Mouse (Mus musculus) MEL (cell line): ENCODE measurements at regions not wholly inside any gene's neighbourhood (a gene's known extent, or its start where the extent isn't known, plus 50 kb on each side); places are given as distances from the start of the nearest gene placed in this dataset.

Experiments
- CTCF ChIP-seq, 3 experiments: IDR thresholded peaks in 2 of 3; conservative IDR thresholded peaks in 1 of 3; 2 replicates each; pipeline ENCODE4 v1.5.1; 2011 to 2012; ENCODE audit warnings: low read length in 3 of 3, low read depth in 2 of 3, mild to moderate bottlenecking in 2 of 3, improper control_type of control experiment in 1 of 3, inconsistent platforms in 1 of 3, mixed read lengths in 1 of 3, moderate library complexity in 1 of 3; ENCODE audit not compliant: control insufficient read depth in 1 of 3, insufficient read depth in 1 of 3, poor library complexity in 1 of 3, severe bottlenecking in 1 of 3
- EP300 ChIP-seq, 2 experiments: IDR thresholded peaks; 2 replicates each; pipeline ENCODE4 v1.6.1; 2011; ENCODE audit warnings: improper control_type of control experiment in 2 of 2, low read length in 2 of 2, low read depth in 1 of 2, mild to moderate bottlenecking in 1 of 2
- JUND ChIP-seq: IDR thresholded peaks from 2 replicates; pipeline ENCODE4 v1.6.1; 2011; ENCODE audit warnings: low read depth, mild to moderate bottlenecking, improper control_type of control experiment, low read length
- MAX ChIP-seq: IDR thresholded peaks from 2 replicates; pipeline ENCODE4 v1.6.1; 2011; ENCODE audit warnings: low read length, improper control_type of control experiment
- POLR2A ChIP-seq, 2 experiments: IDR thresholded peaks; 2 replicates each; pipeline ENCODE4 v1.6.1; 2011 to 2012; ENCODE audit warnings: low read length in 2 of 2, mild to moderate bottlenecking in 2 of 2, control low read depth in 1 of 2, improper control_type of control experiment in 1 of 2, low read depth in 1 of 2, moderate library complexity in 1 of 2; ENCODE audit not compliant: control insufficient read depth in 1 of 2, insufficient read depth in 1 of 2, poor library complexity in 1 of 2
- SMC3 ChIP-seq: IDR thresholded peaks from 2 replicates; pipeline ENCODE4 v1.6.1; 2011; ENCODE audit warnings: low read depth, low read length, improper control_type of control experiment

DNA sequence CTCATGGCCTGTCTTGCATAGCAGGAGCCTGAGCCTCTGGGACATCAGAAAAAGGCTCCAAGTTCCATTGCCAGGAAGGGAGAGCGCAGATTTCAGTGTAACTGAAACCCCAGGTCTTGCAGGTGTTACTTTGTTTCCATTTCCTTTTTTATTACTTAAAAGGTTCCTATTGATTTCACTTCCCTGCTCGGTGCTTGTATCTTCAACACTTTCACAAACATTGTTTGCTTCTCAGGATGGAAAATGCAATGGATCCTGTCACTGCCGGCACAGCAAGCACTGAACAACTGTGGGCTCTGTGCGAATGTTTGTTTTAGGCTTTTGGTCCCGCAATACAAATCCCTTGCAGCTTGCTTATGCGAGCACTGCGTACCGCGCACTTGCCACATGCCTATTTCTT lies 290.0 kb upstream of the Stt3b start:
- TF ChIP-seq JUND (no peak), EP300 (IDR thresholded peaks at IDR 0.05; ENCODE audit: low read depth in 1 of 2, low read length in 2 of 2) (no peak), CTCF (IDR thresholded peaks at IDR 0.05 in 2 of 3, conservative IDR thresholded peaks at IDR 0.05 in 1 of 3; ENCODE audit: control insufficient read depth in 1 of 3, insufficient read depth in 1 of 3, low read depth in 2 of 3, low read length in 3 of 3, poor library complexity in 1 of 3, severe bottlenecking in 1 of 3) (no peak), SMC3 (no peak), POLR2A (IDR thresholded peaks at IDR 0.05; ENCODE audit: control insufficient read depth in 1 of 2, insufficient read depth in 1 of 2, low read depth in 1 of 2, low read length in 2 of 2, poor library complexity in 1 of 2) (no peak), MAX (no peak)
